ENCODE assay signal across 8 mouse cellular contexts in genomic region chr8:84554301-84555027, GRCm38 (mm10).
A peak's percentile ranks its signal among the peaks of the same experiment; 100 is the strongest.
DNase-seq lines count a peak whose midpoint lies in the region; ATAC-seq and TF ChIP-seq lines count a peak whose summit lies in the region.

No protein-coding gene starts in this region.

- peak; percentile 76 for DNase-seq in ES-CJ7 (ENCODE audit: low read depth, low spot score)
- peak; percentile 79 for DNase-seq in heart, embryonic 10.5 days (ENCODE audit: low spot score)
- DNase-seq in kidney, postnatal 36 days, result peak; percentile 33 to 76
- peak; percentile 26 to 41 for DNase-seq in lung, adult 18-20 months
- DNase-seq in ovary, postnatal 14 days (ENCODE audit: low spot score), result peak; percentile 46
- DNase-seq in urinary bladder, postnatal 14 days (ENCODE audit: low spot score), result peak; percentile 52

- H3K27me3 ChIP-seq in heart, embryonic 10.5 days (ENCODE audit: insufficient read depth, poor library complexity, severe bottlenecking), result peaks cover 60% of the 10 kb centered on the region

- H3K36me3 ChIP-seq in heart, embryonic 10.5 days, result no peaks in the 10 kb centered on the region

- H3K9me3 ChIP-seq in heart, embryonic 10.5 days, result no peaks in the 10 kb centered on the region

- peak; percentile 95 for TF ChIP-seq CTCF in bone marrow macrophage, adult 2 months (IDR thresholded peaks at IDR 0.05; ENCODE audit: low read depth, low read length)

- H3K4me1 ChIP-seq in bone marrow macrophage, adult 2 months (ENCODE audit: control insufficient read depth, insufficient read depth, low read length), result peaks cover 16% of the 10 kb centered on the region
- H3K4me1 ChIP-seq in heart, embryonic 10.5 days, result peaks cover 10% of the 10 kb centered on the region

- peak overlapping the region; percentile 27 for H3K27ac ChIP-seq in bone marrow macrophage, adult 2 months (ENCODE audit: insufficient read depth, low read depth, low read length)
- H3K27ac ChIP-seq in heart, embryonic 10.5 days, result no peak overlapping the region

- ATAC-seq in erythroblast, adult 5-6 weeks (replicated peaks; ENCODE audit: low FRiP score, poor library complexity, severe bottlenecking), result peak; percentile 66; the same call in 1 of the 2 replicates

- TF ChIP-seq POLR2A in bone marrow macrophage, adult 2 months (IDR thresholded peaks at IDR 0.05; ENCODE audit: borderline replicate concordance, low read depth, low read length), result no peak

- 43% methylated on average over 14 of the region's 14 CpGs for WGBS in heart, embryonic 10.5 days

- H3K4me3 ChIP-seq in bone marrow macrophage, adult 2 months (ENCODE audit: insufficient read depth, low read length), result no peak overlapping the region
- H3K4me3 ChIP-seq in heart, embryonic 10.5 days, result no peak overlapping the region
